Mouse (Mus musculus) liver (tissue): ENCODE data around the gene Trim58.

Experiments used
- DNase-seq: peaks from one replicate; pipeline ENCODE4 v3.0.0-alpha.2; 2020; ENCODE audit warnings: mixed read lengths

Trim58 gene

GRCm38 (mm10) chr11:58655151-58655550, 14.9 kb downstream of the Trim58 start:
- DNase-seq = no peak

- DNase-seq = no peak
Measured at GRCm38 (mm10) chr11:58658596-58658995, 18.3 kb downstream of the Trim58 start, which contains the start of gene Olfr322. Gene Olfr322, plus strand, starts transcription at chr11:58658782.

DNA sequence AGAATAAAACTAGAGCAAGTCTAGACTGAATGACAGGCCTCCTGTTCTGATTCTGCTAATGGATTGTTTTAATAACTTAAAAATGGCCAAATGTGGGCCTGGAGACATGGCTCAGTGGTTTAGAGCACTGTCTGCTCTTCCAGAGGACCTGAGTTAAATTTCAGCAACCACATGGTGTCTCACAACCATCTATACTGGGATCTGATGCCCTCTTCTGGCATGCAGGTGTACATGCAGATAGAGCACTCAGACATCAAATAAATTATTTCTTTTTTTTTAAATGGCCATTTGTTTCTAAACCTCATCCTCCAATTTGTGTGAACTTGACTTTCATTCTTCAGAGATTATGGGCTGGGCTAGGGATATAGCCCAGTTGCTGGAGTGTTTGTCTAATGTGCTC, 29.0 kb downstream of the Trim58 start:
- no peak for DNase-seq

DNA sequence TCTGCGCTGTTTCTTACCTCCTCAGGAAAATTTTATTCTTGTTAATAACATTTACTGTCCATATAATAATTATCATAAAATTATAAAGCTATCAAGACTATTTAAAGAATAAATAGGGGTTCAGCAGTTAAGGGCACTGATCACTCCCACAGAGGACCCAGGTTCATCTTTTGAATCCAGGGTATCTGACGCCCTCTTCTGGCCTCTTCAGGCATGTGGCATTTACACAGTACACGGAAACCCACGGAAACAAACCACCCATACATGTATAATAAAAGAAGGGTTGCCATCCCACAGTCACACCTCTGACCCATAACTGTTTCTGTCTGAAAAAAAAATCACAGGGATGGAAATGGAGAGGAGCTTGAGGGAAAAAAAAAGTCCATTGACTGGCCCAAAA, 31.6 kb downstream of the Trim58 start:
- DNase-seq = no peak

DNA sequence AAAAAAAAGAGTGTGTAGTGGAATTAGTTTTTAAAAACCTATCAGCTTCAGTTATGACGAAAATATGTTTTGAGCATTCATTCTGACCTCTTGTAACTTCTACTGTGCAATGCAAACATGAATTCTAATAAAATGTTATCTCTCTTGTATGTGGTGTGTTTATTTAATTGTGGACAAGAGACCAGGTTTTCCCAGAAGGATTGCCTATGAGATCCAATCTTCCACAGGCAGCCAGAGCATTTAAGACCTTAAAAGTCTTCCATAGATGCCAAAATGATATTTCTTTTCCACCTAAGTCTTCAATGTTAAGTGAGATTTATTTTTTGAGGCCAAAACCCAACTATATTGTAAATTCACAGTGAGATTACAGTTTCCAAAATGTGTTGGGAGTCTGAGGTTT, 40.5 kb downstream of the Trim58 start, which contains the start of gene Olfr320:
Gene Olfr320, plus strand, starts transcription at position 301 of the 400 bp plus-strand sequence.
- DNase-seq = no peak

DNA sequence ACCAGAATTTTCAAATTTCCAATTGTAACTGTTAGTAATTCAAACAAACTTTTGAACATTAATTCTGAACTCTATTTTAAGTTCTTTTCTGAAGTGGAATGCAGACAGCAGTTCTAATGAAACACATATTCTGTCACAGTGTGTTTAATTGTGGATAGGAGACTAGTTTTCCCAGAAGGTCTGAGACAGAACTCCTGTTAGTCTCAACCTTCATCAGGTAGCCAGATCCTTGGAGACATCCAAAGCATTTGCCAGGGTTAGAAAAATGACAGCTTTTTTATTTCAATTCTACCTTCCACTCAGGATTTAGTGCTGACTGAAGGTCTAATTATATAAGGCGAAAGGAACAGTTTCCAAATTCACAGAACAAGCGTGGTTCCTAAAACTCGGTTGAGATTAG, 58.6 kb downstream of the Trim58 start, which contains the start of gene Olfr319:
Gene Olfr319, plus strand, starts transcription at position 301 of the 400 bp plus-strand sequence.
- DNase-seq = no peak
